Mouse (Mus musculus) lung, adult 18-20 months (tissue): ENCODE results near the gene Cypt15.
"Not testable (repeated sequence)": the region's sequence is repeated elsewhere in the genome, so short reads cannot be mapped to it uniquely, and the experiment has no call there.

Experiments used
- DNase-seq, 2 experiments: peaks; one replicate each; pipeline ENCODE4 v3.0.0; 2022; ENCODE audit warnings: mixed read lengths in 2 of 2

Gene Cypt15

GRCm38 (mm10) chrX:39345967-39346366 lies at the start of gene Cypt15:
Cypt15 (plus strand) TSS chrX:39346267.
- not testable (repeated sequence) for DNase-seq

GRCm38 (mm10) chrX:39370932-39371331 lies 24.9 kb downstream of the Cypt15 start:
- no peak for DNase-seq

- DNase-seq = no peak
These were observed 32.8 kb downstream of the Cypt15 start for GRCm38 (mm10) chrX:39378830-39379229.

GRCm38 (mm10) chrX:39383806-39384205 lies 37.7 kb downstream of the Cypt15 start:
- no peak for DNase-seq
